Mouse (Mus musculus) limb, embryonic 13.5 days (tissue): ENCODE measurements around the gene Zcchc10. TPM values are rescaled to one million over a fixed set of nuclear protein-coding genes. Genes with fewer than 3 reads are reported as not detected.
A peak's percentile ranks its signal among the peaks of the same experiment; 100 is the strongest.
"Not testable (repeated sequence)": the region's sequence is repeated elsewhere in the genome, so short reads cannot be mapped to it uniquely, and the experiment has no call there.

Source experiments
- ATAC-seq: fragments of 200-750 bp; cut with Nextera tagmentation; 2 replicates; pipeline ENCODE4 v1.8.0; 2017; ENCODE audit warnings: low read depth, moderate number of reproducible peaks, moderate TSS enrichment; ENCODE audit not compliant: low FRiP score
- H3K27ac ChIP-seq: fragments of 300-500 bp; sonication (generic); 2 replicates; pipeline ENCODE4 v1.5.1; 2015; ENCODE audit warnings: inconsistent platforms, mild to moderate bottlenecking, moderate library complexity
- H3K27me3 ChIP-seq: fragments of 300-500 bp; sonication (generic); 2 replicates; pipeline ENCODE4 v1.6.1; 2015; ENCODE audit warnings: mild to moderate bottlenecking, inconsistent platforms
- H3K36me3 ChIP-seq: fragments of 300-500 bp; sonication (generic); 2 replicates; pipeline ENCODE4 v1.6.1; 2015; ENCODE audit warnings: inconsistent platforms, mild to moderate bottlenecking, moderate library complexity
- H3K4me1 ChIP-seq: fragments of 300-500 bp; sonication (generic); 2 replicates; pipeline ENCODE4 v1.6.1; 2015; ENCODE audit warnings: inconsistent platforms
- H3K4me2 ChIP-seq: fragments of 300-500 bp; sonication (generic); replicated peaks from 2 replicates; pipeline ENCODE4 v1.6.1; 2015; ENCODE audit warnings: inconsistent platforms, mild to moderate bottlenecking, moderate library complexity
- H3K4me3 ChIP-seq: fragments of 300-500 bp; sonication (generic); 2 replicates; pipeline ENCODE4 v1.5.1; 2015; ENCODE audit warnings: moderate library complexity, mild to moderate bottlenecking, inconsistent platforms
- H3K9ac ChIP-seq: fragments of 300-500 bp; sonication (generic); 2 replicates; pipeline ENCODE4 v1.6.1; 2015; ENCODE audit warnings: mild to moderate bottlenecking, inconsistent platforms
- H3K9me3 ChIP-seq: fragments of 300-500 bp; sonication (generic); 2 replicates; pipeline ENCODE4 v1.6.1; 2016; ENCODE audit warnings: inconsistent platforms
- WGBS: fragments of 180-500 bp; shearing (Covaris S2); methylation state at CpG from one replicate; pipeline ENCODE4 v1.1.7; 2015; 5-methylcytosine and 5-hydroxymethylcytosine counted together
- polyA plus RNA-seq: library from polyadenylated mRNA; unstranded; fragments of >200 nt; fragmentation: Nextera tagmentation; extraction: Ambion mirVana; gene quantifications from 2 replicates; pipeline ENCODE4 v1.2.1, GENCODE M21; 2015

Gene Zcchc10
- polyA plus RNA-seq = 22.4 and 22.9 TPM in 2 replicates

DNA sequence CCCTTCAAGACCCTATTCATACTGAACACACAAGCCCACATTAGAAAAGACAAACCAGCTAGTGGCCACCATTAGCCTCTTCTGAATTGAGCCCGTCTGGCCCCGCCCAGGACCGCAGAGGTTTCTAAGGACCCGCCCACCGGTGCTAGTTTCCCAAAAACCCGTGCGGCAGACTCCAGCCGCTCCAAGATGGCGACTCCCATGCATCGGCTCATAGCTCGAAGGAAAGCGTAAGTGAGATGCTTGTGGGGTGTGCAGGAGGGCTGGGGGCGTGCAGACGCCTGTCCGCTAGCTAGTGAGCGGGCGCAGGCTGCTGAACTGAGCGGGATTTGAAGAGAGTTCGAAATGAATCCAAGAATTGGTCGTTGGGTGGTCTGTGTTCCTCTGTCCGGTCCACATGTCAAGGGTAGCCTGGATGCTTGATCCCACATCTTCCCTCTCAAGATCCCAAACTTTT lies at the start of gene Zcchc10:
Gene Zcchc10, plus strand, starts transcription at position 168 of the 457 bp plus-strand sequence.
- H3K4me3 ChIP-seq = peak within 1 kb of the TSS; percentile 72
- H3K27ac ChIP-seq = peak within 1 kb of the TSS; percentile 56; the same call in 1 of the 2 replicates
- H3K4me2 ChIP-seq = peak within 1 kb of the TSS; percentile 75
- under 1% methylated on average over 21 of the region's 21 CpGs for WGBS
- H3K4me1 ChIP-seq = peaks cover 8% of the 10 kb centered on the region
- H3K27me3 ChIP-seq = no peaks in the 10 kb centered on the region
- peak; percentile 94 for ATAC-seq
- H3K36me3 ChIP-seq = peaks cover 22% of the 10 kb centered on the region
- H3K9ac ChIP-seq = peak within 1 kb of the TSS; percentile 83
- no peaks in the 10 kb centered on the region for H3K9me3 ChIP-seq

DNA sequence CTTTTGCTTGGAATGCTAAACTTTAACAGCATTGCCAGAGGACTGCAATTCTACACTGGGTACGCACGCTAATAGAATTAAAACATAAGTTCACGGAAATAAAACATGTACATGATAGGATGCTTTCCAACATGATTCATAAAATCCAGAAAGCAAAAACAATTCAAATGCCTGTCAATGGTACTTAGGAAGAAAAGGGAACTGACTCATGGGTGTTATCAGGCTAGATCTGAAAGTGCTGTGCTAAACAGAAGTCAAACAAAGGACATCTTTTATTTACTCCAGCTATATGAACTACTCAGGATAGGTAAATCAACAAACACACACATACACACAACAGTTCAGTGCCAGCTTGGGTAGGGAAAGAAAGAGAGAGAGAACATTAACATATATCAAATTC lies 49.1 kb upstream of the Zcchc10 start:
- H3K4me3 ChIP-seq = no peak overlapping the region
- H3K36me3 ChIP-seq = peaks cover 80% of the 10 kb centered on the region
- H3K27ac ChIP-seq = no peak overlapping the region
- 95% methylated on average over 3 of the region's 3 CpGs for WGBS
- no peak overlapping the region for H3K4me2 ChIP-seq
- H3K4me1 ChIP-seq = no peaks in the 10 kb centered on the region
- no peak overlapping the region for H3K9ac ChIP-seq
- H3K9me3 ChIP-seq = no peaks in the 10 kb centered on the region
- no peaks in the 10 kb centered on the region for H3K27me3 ChIP-seq
- no peak for ATAC-seq

- WGBS = 94% methylated on average over 4 of the region's 4 CpGs
- H3K27me3 ChIP-seq = no peaks in the 10 kb centered on the region
- H3K4me3 ChIP-seq = no peak overlapping the region
- no peaks in the 10 kb centered on the region for H3K9me3 ChIP-seq
- no peak overlapping the region for H3K4me2 ChIP-seq
- no peaks in the 10 kb centered on the region for H3K4me1 ChIP-seq
- no peak for ATAC-seq
- no peak overlapping the region for H3K9ac ChIP-seq
- peaks cover 78% of the 10 kb centered on the region for H3K36me3 ChIP-seq
- H3K27ac ChIP-seq = no peak overlapping the region
These were observed 46.1 kb upstream of the Zcchc10 start for GRCm38 (mm10) chr11:53278411-53278810.

DNA sequence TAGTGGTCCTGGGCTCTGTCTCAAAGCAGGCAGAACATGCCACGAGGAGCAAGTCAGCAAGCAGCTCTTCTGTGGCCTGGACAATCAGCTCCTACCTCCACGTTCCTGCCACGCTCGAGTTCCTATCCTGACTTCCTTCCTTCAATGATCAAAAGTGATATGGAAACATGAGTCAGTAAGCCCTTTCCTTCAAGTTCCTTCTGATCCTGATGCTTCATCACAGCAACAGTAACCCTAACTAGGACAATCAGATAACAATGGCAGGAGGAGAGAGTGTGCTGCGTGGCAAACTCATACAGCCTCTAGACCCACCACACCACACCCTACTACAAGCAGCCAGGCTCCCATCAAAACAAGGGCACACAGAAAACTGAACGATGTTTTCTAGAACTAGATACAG lies 38.6 kb upstream of the Zcchc10 start:
- Histone ChIP-seq H3K9me3 (no peaks in the 10 kb centered on the region), H3K9ac (no peak overlapping the region), H3K27me3 (no peaks in the 10 kb centered on the region), H3K36me3 (peaks cover 87% of the 10 kb centered on the region), H3K4me1 (no peaks in the 10 kb centered on the region), H3K27ac (no peak overlapping the region), H3K4me3 (no peak overlapping the region), H3K4me2 (no peak overlapping the region)
- no peak for ATAC-seq
- 92% methylated on average over 6 of the region's 6 CpGs for WGBS

DNA sequence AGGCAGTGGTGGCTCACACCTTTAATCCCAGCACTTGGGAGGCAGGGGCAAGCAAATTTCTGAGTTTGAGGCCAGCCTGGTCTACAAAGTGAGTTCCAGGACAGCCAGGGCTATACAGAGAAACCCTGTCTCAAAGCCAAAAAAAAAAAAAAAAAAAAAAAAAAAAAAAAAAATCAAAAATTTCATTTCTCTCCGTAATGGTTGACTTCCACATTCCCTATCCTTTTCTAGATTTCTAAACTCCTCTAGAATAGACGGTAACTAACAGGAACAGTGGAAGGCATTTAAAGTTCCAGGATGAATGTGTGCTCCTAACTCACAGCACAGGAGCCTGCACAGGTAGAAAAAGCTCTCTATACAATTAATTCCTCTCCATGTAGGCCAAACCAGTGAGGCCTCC lies 34.3 kb upstream of the Zcchc10 start:
- not testable (repeated sequence) for H3K4me1 ChIP-seq, H3K4me3 ChIP-seq, H3K9me3 ChIP-seq, H3K9ac ChIP-seq, H3K4me2 ChIP-seq, H3K27ac ChIP-seq, ATAC-seq, H3K27me3 ChIP-seq
- 93% methylated on average over 2 of the region's 2 CpGs for WGBS
- peaks cover 84% of the 10 kb centered on the region for H3K36me3 ChIP-seq

DNA sequence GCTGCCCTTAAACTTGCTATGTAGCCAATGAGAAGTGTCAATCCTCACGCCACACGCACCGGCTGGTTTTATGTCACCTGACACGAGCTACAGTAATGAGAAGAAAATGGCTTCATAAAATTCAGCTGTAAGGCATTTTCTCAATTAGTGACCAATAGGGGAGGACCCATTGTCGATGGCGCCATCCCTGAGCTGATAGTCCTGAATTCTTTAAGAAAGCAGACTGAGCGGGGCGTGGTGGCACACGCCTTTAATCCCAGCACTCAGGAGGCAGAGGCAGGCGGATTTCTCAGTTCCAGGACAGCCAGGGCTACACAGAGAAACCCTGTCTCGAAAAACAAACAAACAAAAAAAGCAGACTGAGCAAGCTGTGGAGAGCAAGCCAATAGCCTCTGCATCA lies 33.6 kb upstream of the Zcchc10 start:
- no peak overlapping the region for H3K4me3 ChIP-seq
- H3K9me3 ChIP-seq = no peaks in the 10 kb centered on the region
- 88% methylated on average over 11 of the region's 11 CpGs for WGBS
- ATAC-seq = no peak
- no peaks in the 10 kb centered on the region for H3K4me1 ChIP-seq
- H3K9ac ChIP-seq = no peak overlapping the region
- no peaks in the 10 kb centered on the region for H3K27me3 ChIP-seq
- no peak overlapping the region for H3K27ac ChIP-seq
- peaks cover 79% of the 10 kb centered on the region for H3K36me3 ChIP-seq
- H3K4me2 ChIP-seq = no peak overlapping the region

DNA sequence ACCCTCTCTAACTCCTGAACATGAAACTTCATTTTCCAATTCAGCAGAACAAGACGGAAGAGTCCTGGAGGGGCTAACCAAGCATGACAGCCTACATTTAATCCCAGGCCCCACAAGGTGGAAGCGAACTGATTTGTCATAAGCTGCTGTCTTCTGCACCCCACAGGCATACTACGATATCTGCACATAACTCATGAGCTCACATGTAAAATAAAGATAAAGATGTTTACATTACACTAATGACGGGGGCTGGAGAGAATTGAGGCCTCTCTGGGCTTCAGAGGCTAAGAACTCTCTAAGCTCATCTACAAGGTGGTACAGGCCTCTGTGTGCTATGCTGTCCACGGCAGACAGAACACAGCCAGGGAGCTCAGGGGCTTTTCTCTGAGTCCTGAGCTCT lies 30.0 kb upstream of the Zcchc10 start:
- WGBS = 97% methylated on average over 5 of the region's 5 CpGs
- Histone ChIP-seq H3K4me2 (no peak overlapping the region), H3K27ac (no peak overlapping the region), H3K27me3 (no peaks in the 10 kb centered on the region), H3K4me3 (no peak overlapping the region), H3K4me1 (peaks cover 23% of the 10 kb centered on the region), H3K36me3 (peaks cover 61% of the 10 kb centered on the region), H3K9me3 (no peaks in the 10 kb centered on the region), H3K9ac (no peak overlapping the region)
- no peak for ATAC-seq

DNA sequence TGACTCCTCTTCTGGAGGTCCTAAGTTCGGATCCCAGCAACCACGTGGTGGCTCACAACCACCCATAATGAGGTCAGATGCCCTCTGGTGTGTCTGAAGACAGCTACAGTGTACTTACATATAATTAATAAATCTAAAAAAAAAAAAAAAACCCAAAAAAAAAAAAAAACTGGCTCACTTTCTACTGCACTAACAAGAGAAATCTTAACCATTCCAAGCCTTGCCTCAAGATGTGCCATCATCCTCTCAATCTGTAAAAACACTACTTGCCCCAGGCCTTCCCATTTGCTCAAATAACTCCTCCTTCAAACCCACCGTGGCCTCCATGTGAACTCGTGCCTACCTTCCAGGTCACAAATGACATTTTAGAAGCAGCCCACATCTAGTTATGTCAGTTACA lies 27.6 kb upstream of the Zcchc10 start:
- Histone ChIP-seq H3K4me2 (no peak overlapping the region), H3K27me3 (no peaks in the 10 kb centered on the region), H3K27ac (no peak overlapping the region), H3K4me1 (peaks cover 30% of the 10 kb centered on the region), H3K4me3 (no peak overlapping the region), H3K9me3 (no peaks in the 10 kb centered on the region), H3K36me3 (peaks cover 45% of the 10 kb centered on the region), H3K9ac (no peak overlapping the region)
- WGBS = 81% methylated on average over 4 of the region's 4 CpGs
- ATAC-seq = no peak

DNA sequence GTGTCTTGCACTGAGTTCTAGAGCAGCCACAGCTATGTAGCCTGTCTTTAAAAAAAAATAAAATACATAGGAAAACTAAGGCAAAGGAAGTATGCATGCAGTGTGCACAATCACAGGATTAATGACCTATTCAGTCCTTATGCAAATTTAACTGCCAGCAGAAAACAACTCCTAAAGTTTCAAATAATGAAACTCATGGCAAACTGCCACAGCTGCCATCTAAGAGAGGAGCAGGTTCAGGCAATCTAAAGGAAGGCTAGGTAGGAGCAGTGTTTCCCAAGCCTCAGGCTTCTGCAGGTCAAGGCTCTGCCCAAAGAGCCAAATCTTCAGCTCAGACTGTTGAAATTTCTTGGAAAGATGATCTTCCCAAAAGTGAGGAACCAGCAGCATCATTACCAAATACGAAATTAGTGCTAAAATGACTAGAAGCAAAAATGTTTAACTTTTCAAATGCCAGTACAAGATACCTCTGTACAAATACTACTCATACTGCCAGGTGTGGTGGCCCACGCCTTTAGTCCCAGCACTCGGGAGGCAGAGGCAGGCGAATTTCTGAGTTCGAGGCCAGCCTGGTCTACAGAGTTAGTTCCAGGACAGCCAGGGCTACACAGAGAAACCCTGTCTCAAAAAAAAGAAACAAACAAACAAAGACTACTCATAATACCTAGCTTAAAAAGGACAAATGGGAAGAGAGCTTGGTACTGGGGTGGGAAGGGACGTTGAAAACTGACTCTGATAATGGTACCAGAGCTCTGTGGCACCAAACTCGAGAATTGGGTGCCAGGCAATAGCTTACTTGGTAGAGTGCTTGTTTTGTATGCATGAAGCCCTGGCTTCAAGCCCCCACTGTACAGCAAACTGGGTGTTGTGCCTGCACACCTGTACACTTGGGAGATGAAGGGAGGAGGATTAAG lies 26.3 kb upstream of the Zcchc10 start:
- Histone ChIP-seq H3K4me1 (peaks cover 30% of the 10 kb centered on the region), H3K36me3 (peaks cover 34% of the 10 kb centered on the region), H3K4me3 (peak overlapping the region; percentile 100), H3K4me2 (peak overlapping the region; percentile 75), H3K27me3 (no peaks in the 10 kb centered on the region), H3K27ac (no peak overlapping the region), H3K9ac (peak overlapping the region; percentile 98; the same call in 1 of the 2 replicates), H3K9me3 (no peaks in the 10 kb centered on the region)
- WGBS = 89% methylated on average over 7 of the region's 7 CpGs
- ATAC-seq = no peak

DNA sequence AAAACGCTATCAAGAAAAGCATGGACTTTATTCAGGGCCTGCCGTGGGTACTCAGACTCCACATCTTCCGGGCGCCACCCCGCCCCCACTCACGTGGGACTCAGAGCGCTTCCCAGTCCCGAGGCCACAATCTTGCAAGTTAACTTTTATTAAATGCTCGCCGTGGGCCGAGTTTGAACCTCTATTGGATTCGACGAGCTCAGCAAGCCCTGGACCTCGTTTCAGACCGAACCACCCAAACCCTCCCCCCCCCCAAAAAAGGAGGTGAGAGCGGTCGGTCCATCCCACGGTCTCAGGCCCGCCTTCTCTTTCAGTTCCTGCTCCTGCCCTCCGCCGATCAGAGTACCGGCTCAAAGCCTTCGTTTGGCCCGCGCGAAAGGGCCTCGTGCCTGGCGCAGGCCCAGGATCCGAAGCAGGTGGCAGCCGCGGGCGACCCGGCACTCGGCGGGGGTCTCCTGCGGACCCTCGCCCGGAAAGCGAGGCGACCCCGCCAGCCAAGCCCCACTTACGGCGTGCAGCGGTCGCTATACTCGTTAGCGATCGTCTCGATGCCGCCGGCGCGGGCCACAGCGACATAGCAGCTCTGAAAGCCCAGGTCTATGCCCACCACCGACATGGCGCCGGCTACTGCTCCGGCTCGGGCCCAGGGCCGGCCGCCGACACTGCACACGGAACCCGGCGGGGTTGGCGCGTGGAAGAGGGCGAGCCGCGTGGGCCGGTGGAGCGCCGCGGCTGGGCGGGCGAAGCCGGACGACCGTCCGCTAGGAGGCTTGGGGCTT lies 24.7 kb upstream of the Zcchc10 start:
- H3K4me2 ChIP-seq = peak overlapping the region; percentile 75
- H3K27me3 ChIP-seq = no peaks in the 10 kb centered on the region
- H3K36me3 ChIP-seq = peaks cover 22% of the 10 kb centered on the region
- WGBS = under 1% methylated on average over 80 of the region's 80 CpGs
- peak overlapping the region; percentile 98 for H3K9ac ChIP-seq
- peak overlapping the region; percentile 100 for H3K4me3 ChIP-seq
- H3K9me3 ChIP-seq = no peaks in the 10 kb centered on the region
- peak overlapping the region; percentile 98 for H3K27ac ChIP-seq
- ATAC-seq = peak; percentile 67; the same call in 1 of the 2 replicates
- peaks cover 30% of the 10 kb centered on the region for H3K4me1 ChIP-seq

GRCm38 (mm10) chr11:53300330-53301166 lies 23.9 kb upstream of the Zcchc10 start, which contains the start of gene Hspa4:
Gene Hspa4, minus strand, starts transcription at chr11:53300457.
- Histone ChIP-seq H3K4me2 (peak within 1 kb of the TSS; percentile 77), H3K27ac (peak within 1 kb of the TSS; percentile 98), H3K4me1 (peaks cover 30% of the 10 kb centered on the region), H3K36me3 (peaks cover 17% of the 10 kb centered on the region), H3K9ac (peak within 1 kb of the TSS; percentile 98), H3K4me3 (peak within 1 kb of the TSS; percentile 100), H3K9me3 (no peaks in the 10 kb centered on the region), H3K27me3 (no peaks in the 10 kb centered on the region)
- ATAC-seq = peak; percentile 98
- WGBS = under 1% methylated on average over 58 of the region's 58 CpGs
